In genomic region chr4:41502986-41503412, GRCm38 (mm10) we compare ENCODE assay signal across 9 mouse cellular contexts. TPM values are rescaled to one million over a fixed set of nuclear protein-coding genes. Genes with fewer than 3 reads are reported as not detected.
A peak's percentile ranks its signal among the peaks of the same experiment; 100 is the strongest.
DNase-seq lines count a peak whose midpoint lies in the region; ATAC-seq and TF ChIP-seq lines count a peak whose summit lies in the region.
"Had no signal": no experiment of that assay in that cellular context is flagged by ENCODE, and none has a peak within 500 bp of the region (broad histone marks: within the 10 kb centered on the region; RNA-seq: fewer than 3 reads in every experiment).

TSS of gene AI464131 (minus strand) at chr4:41503076.

- peak within 1 kb of the TSS; percentile 72 for H3K4me3 ChIP-seq in G1E (ENCODE audit: low read depth, low read length)
- peak within 1 kb of the TSS; percentile 39 for H3K4me3 ChIP-seq in forebrain, embryonic 16.5 days (replicated peaks; ENCODE audit: low read length)
- peak within 1 kb of the TSS; percentile 39 for H3K4me3 ChIP-seq in neural tube, embryonic 15.5 days (replicated peaks)

- peak within 1 kb of the TSS; percentile 44; the same call in 1 of the 2 replicates for H3K9ac ChIP-seq in forebrain, embryonic 16.5 days (replicated peaks; ENCODE audit: low read depth, low read length)
- H3K9ac ChIP-seq in neural tube, embryonic 15.5 days (replicated peaks) = peak within 1 kb of the TSS; percentile 36; the same call in 1 of the 2 replicates

- 3% methylated on average over 16 of the region's 18 CpGs for WGBS in forebrain, embryonic 16.5 days
- 3% methylated on average over 16 of the region's 18 CpGs for WGBS in neural tube, embryonic 15.5 days

- peak within 1 kb of the TSS; percentile 50 for H3K4me2 ChIP-seq in forebrain, embryonic 16.5 days (ENCODE audit: low read length)
- peak within 1 kb of the TSS; percentile 64 for H3K4me2 ChIP-seq in neural tube, embryonic 15.5 days

- H3K4me1 ChIP-seq in G1E (ENCODE audit: insufficient read depth, low read depth, low read length) = peaks cover 57% of the 10 kb centered on the region
- peaks cover 40% of the 10 kb centered on the region for H3K4me1 ChIP-seq in forebrain, embryonic 16.5 days (replicated peaks; ENCODE audit: control insufficient read depth, insufficient read depth, low read length)
- peaks cover 54% of the 10 kb centered on the region for H3K4me1 ChIP-seq in neural tube, embryonic 15.5 days

- TF ChIP-seq CTCF in G1E (IDR thresholded peaks at IDR 0.05; ENCODE audit: low read depth, low read length) = no peak

- H3K27me3 ChIP-seq in G1E (ENCODE audit: insufficient read depth, low read length) = peaks cover 12% of the 10 kb centered on the region
- H3K27me3 ChIP-seq in forebrain, embryonic 16.5 days (replicated peaks; ENCODE audit: control insufficient read depth, insufficient read depth, low read length) = peaks cover 35% of the 10 kb centered on the region
- H3K27me3 ChIP-seq in neural tube, embryonic 15.5 days (replicated peaks) = peaks cover 45% of the 10 kb centered on the region

- H3K36me3 ChIP-seq in G1E (replicated peaks) = peaks cover 31% of the 10 kb centered on the region
- H3K36me3 ChIP-seq in forebrain, embryonic 16.5 days (ENCODE audit: control insufficient read depth, insufficient read depth) = no peaks in the 10 kb centered on the region
- no peaks in the 10 kb centered on the region for H3K36me3 ChIP-seq in neural tube, embryonic 15.5 days

- no peak within 1 kb of the TSS for H3K27ac ChIP-seq in forebrain, embryonic 16.5 days (ENCODE audit: low read length)
- peak within 1 kb of the TSS; percentile 48; the same call in 1 of the 2 replicates for H3K27ac ChIP-seq in neural tube, embryonic 15.5 days (replicated peaks)

- intact Hi-C loops in heart, postnatal 25 days (cut with DNase I) = no loop called here

- DNase-seq in G1E (ENCODE audit: low spot score) = peak; percentile 99
- DNase-seq in cerebellum, adult 18-20 months = peak; percentile 93 to 98
- DNase-seq in heart, postnatal 25 days (ENCODE audit: low spot score) = peak; percentile 96
- DNase-seq in layer of hippocampus, adult 18-20 months (ENCODE audit: low spot score in 2 of 2) = peak; percentile 92 to 96
- peak; percentile 98 to 100 for DNase-seq in lung, adult 18-20 months
- peak; percentile 92 for DNase-seq in testis, postnatal 14 days (ENCODE audit: low spot score)

- peak; percentile 81 for ATAC-seq in G1E (ENCODE audit: extremely low read depth, insufficient number of reproducible peaks, low FRiP score, poor library complexity, severe bottlenecking)
- ATAC-seq in forebrain, embryonic 16.5 days = peak; percentile 86
- ATAC-seq in neural tube, embryonic 15.5 days (ENCODE audit: low FRiP score) = peak; percentile 86

- peaks cover 13% of the 10 kb centered on the region for H3K9me3 ChIP-seq in G1E (replicated peaks)
- H3K9me3 ChIP-seq in forebrain, embryonic 16.5 days (ENCODE audit: control insufficient read depth, low read length) = no peaks in the 10 kb centered on the region
- H3K9me3 ChIP-seq in neural tube, embryonic 15.5 days (replicated peaks) = no peaks in the 10 kb centered on the region

RNA-seq across cellular contexts. Expression of gene AI464131, which starts in this region (rescaled TPM):
- total RNA-seq in G1E (2014; fragmentation: Nextera tagmentation) = 4.3 and 4.4 TPM in 2 replicates
- 7.0 and 7.3 TPM in 2 replicates for total RNA-seq in G1E (2017)
- polyA plus RNA-seq in G1E (2012) = 2.2 and 3.1 TPM in 2 replicates
- polyA plus RNA-seq in forebrain, embryonic 16.5 days (2015; fragmentation: Nextera tagmentation; extraction: Ambion mirVana) = 2.8 and 3.4 TPM in 2 replicates
- 10 to 100 TPM; 10.2 to 10.4 TPM for total RNA-seq in heart, postnatal 25 days (2021)
- 10 to 100 TPM; 29.0 to 29.3 TPM for total RNA-seq in layer of hippocampus, adult 18-20 months (2021)
- polyA plus RNA-seq in neural tube, embryonic 15.5 days (2015; fragmentation: Nextera tagmentation; extraction: Ambion mirVana) = 7.8 and 8.3 TPM in 2 replicates
- total RNA-seq: neutrophil, adult 5-6 weeks had no signal
